10 mouse cellular contexts compared by ENCODE assay signal in genomic region chr13:95249511-95250456, GRCm38 (mm10). TPM values are rescaled to one million over a fixed set of nuclear protein-coding genes. Genes with fewer than 3 reads are reported as not detected.
DNase-seq lines count a peak whose midpoint lies in the region; ATAC-seq and TF ChIP-seq lines count a peak whose summit lies in the region.
"Had no signal": no experiment of that assay in that cellular context is flagged by ENCODE, and none has a peak within 500 bp of the region (broad histone marks: within the 10 kb centered on the region; RNA-seq: fewer than 3 reads in every experiment).

Gene Pde8b, minus strand, starts transcription at chr13:95250336.

- peak within 1 kb of the TSS; percentile 52 for H3K4me3 ChIP-seq in embryonic facial prominence, embryonic 10.5 days
- peak within 1 kb of the TSS; percentile 27 for H3K4me3 ChIP-seq in hindbrain, embryonic 11.5 days (ENCODE audit: low read depth, low read length)
- H3K4me3 ChIP-seq in liver, postnatal 0 days (ENCODE audit: low read depth, low read length), result peak within 1 kb of the TSS; percentile 9

- ATAC-seq in frontal cortex, adult (ENCODE audit: low TSS enrichment), result peak; percentile 62
- ATAC-seq in hindbrain, embryonic 11.5 days (ENCODE audit: low FRiP score), result no peak
- no peak for ATAC-seq in liver, postnatal 0 days

- H3K36me3 ChIP-seq in embryonic facial prominence, embryonic 10.5 days (replicated peaks), result no peaks in the 10 kb centered on the region
- H3K36me3 ChIP-seq in hindbrain, embryonic 11.5 days (ENCODE audit: control insufficient read depth, insufficient read depth, low read length), result no peaks in the 10 kb centered on the region
- no peaks in the 10 kb centered on the region for H3K36me3 ChIP-seq in liver, postnatal 0 days (replicated peaks; ENCODE audit: insufficient read depth, low read length)
- H3K36me3 ChIP-seq: G1E had no signal

- no peak for DNase-seq in frontal cortex, postnatal 10 days (ENCODE audit: low spot score in 2 of 2)
- peak; percentile 51 for DNase-seq in embryonic facial prominence, embryonic 10.5 days (ENCODE audit: low spot score)
- DNase-seq in hindbrain, embryonic 11.5 days (ENCODE audit: low spot score), result peak; percentile 57
- peak; percentile 16 for DNase-seq in layer of hippocampus, adult 9-10 months (ENCODE audit: low spot score)
- peak; percentile 27 for DNase-seq in liver, postnatal 0 days
- peak; percentile 49 for DNase-seq in retina, postnatal 1 day
- no peak for DNase-seq in gastrocnemius, adult 18-20 months (ENCODE audit: low spot score)

- H3K9ac ChIP-seq in hindbrain, embryonic 11.5 days (ENCODE audit: low read depth, low read length), result no peak within 1 kb of the TSS
- no peak within 1 kb of the TSS for H3K9ac ChIP-seq in liver, postnatal 0 days (replicated peaks)

- peaks cover 10% of the 10 kb centered on the region for H3K4me1 ChIP-seq in embryonic facial prominence, embryonic 10.5 days
- H3K4me1 ChIP-seq in hindbrain, embryonic 11.5 days (replicated peaks; ENCODE audit: control insufficient read depth, insufficient read depth, low read length), result peaks cover 4% of the 10 kb centered on the region; the same call in 1 of the 2 replicates
- 0 out of 2 replicates have a peak, but pooled peaks cover 3% of the 10 kb centered on the region for H3K4me1 ChIP-seq in liver, postnatal 0 days (ENCODE audit: insufficient read depth)

- peaks cover 44% of the 10 kb centered on the region for H3K27me3 ChIP-seq in embryonic facial prominence, embryonic 10.5 days (replicated peaks; ENCODE audit: low read depth, poor library complexity, severe bottlenecking)
- H3K27me3 ChIP-seq in hindbrain, embryonic 11.5 days (ENCODE audit: control insufficient read depth, insufficient read depth, low read length), result peaks cover 3% of the 10 kb centered on the region; the same call in 1 of the 2 replicates
- H3K27me3 ChIP-seq in liver, postnatal 0 days (ENCODE audit: insufficient read depth, low read length), result peaks cover 15% of the 10 kb centered on the region

- peak within 1 kb of the TSS; percentile 56 for H3K4me2 ChIP-seq in hindbrain, embryonic 11.5 days (replicated peaks; ENCODE audit: low read depth, low read length)
- peak within 1 kb of the TSS; percentile 64 for H3K4me2 ChIP-seq in liver, postnatal 0 days (ENCODE audit: low read depth, low read length)

- TF ChIP-seq EP300 in liver, postnatal 0 days (IDR thresholded peaks at IDR 0.05; ENCODE audit: low read depth), result no peak

- no peaks in the 10 kb centered on the region for H3K9me3 ChIP-seq in embryonic facial prominence, embryonic 10.5 days
- H3K9me3 ChIP-seq in hindbrain, embryonic 11.5 days (ENCODE audit: control insufficient read depth, low read length), result no peaks in the 10 kb centered on the region
- H3K9me3 ChIP-seq in liver, postnatal 0 days (ENCODE audit: low read length), result no peaks in the 10 kb centered on the region
- H3K9me3 ChIP-seq: G1E had no signal

- no peak within 1 kb of the TSS for H3K27ac ChIP-seq in embryonic facial prominence, embryonic 10.5 days (replicated peaks)
- no peak within 1 kb of the TSS for H3K27ac ChIP-seq in hindbrain, embryonic 11.5 days (ENCODE audit: low read depth, low read length)
- H3K27ac ChIP-seq in liver, postnatal 0 days (ENCODE audit: low read depth), result no peak within 1 kb of the TSS
- H3K27ac ChIP-seq: macrophage had no signal

- WGBS in embryonic facial prominence, embryonic 10.5 days, result 5% methylated on average over 37 of the region's 37 CpGs
- WGBS in hindbrain, embryonic 11.5 days, result 6% methylated on average over 37 of the region's 37 CpGs
- WGBS in liver, postnatal 0 days (ENCODE audit: insufficient replicate concordance), result 7% methylated on average over 37 of the region's 37 CpGs

- TF ChIP-seq CTCF in liver, postnatal 0 days (IDR thresholded peaks at IDR 0.05; ENCODE audit: low read depth), result peak; percentile 58

RNA-seq across cellular contexts. Expression of gene Pde8b, which starts in this region (rescaled TPM):
- 1.1 and 1.9 TPM in 2 replicates for polyA plus RNA-seq in embryonic facial prominence, embryonic 10.5 days (2016; fragmentation: Nextera tagmentation; extraction: Ambion mirVana)
- polyA plus RNA-seq in hindbrain, embryonic 11.5 days (2014; fragmentation: Nextera tagmentation; extraction: Ambion mirVana), result 3.1 and 3.3 TPM in 2 replicates
- polyA plus RNA-seq in liver, postnatal 0 days (2015; fragmentation: Nextera tagmentation; extraction: Ambion mirVana), result 0.63 and 0.75 TPM in 2 replicates
- total RNA-seq in gastrocnemius, adult 18-20 months (2021), result 1 to 10 TPM; 1.6 to 2.9 TPM
- polyA plus RNA-seq: G1E had no signal

Comparison
In these comparisons a context has a peak if more than half of its experiments do, and no peak if none do; other contexts are left out.
1. Peak in DNase-seq, H3K4me3 ChIP-seq and H3K4me2 ChIP-seq in liver, postnatal 0 days; RNA of the gene not detected or under 1 TPM.
2. DNase-seq: peak in embryonic facial prominence, embryonic 10.5 days (single experiment), hindbrain, embryonic 11.5 days (single experiment), layer of hippocampus, adult 9-10 months (single experiment) and retina, postnatal 1 day (single experiment); none in frontal cortex, postnatal 10 days (0 of 2) and gastrocnemius, adult 18-20 months (single experiment).
3. Peak in every context shown above with its lines, with median percentiles within 50 percentile points of each other: H3K4me3 ChIP-seq.